Mouse (Mus musculus): ENCODE data around the gene Nprl2.

The Nprl2 gene

DNA sequence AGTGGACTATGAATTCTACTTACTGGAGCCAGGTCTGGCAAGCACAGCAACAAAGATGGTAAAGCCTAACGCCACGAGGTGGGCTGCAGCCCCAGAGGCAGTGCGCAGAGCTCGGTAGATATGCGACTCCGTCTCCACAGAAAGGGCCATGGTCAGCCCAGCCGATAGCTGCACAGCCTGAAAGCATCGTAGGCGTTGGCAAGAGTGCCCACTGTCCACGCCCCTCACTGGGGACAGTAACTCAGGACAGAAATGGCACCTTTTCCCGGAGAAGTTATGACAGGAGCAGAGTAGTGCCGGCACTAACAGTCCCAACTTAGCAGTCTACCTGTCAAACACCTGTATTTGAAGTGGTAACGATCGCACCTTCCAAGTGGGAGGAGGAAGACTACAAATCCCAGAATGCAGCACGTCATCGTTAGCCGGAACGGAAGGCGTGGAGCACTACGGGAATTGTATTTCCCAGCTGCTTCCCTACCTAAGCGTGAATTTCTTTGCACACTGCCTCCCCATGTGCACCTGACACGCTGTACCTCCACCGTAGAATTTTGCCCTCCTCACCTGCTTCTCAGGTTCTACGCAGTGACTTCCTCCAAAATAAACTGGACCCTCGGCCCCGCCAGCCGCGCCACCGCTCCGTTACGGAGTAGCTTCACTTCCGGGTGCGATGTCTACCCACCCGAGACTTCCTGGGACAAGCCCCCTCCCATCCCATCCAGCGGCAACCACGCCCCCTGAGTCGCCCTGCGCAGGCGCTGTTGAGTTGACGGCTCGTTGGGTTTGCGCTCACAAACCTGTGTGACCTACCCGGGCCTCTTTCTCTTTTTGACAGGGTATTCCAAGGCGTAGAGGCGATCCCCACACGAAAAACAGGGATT is at the start of gene Nprl2, which contains the start of gene Cyb561d2:
Nprl2 (plus strand) TSS at position 753 of the 878 bp plus-strand sequence.
Cyb561d2 (minus strand) TSS at position 720 of the 878 bp plus-strand sequence.
- peak; percentile 95 to 96 for DNase-seq

DNA sequence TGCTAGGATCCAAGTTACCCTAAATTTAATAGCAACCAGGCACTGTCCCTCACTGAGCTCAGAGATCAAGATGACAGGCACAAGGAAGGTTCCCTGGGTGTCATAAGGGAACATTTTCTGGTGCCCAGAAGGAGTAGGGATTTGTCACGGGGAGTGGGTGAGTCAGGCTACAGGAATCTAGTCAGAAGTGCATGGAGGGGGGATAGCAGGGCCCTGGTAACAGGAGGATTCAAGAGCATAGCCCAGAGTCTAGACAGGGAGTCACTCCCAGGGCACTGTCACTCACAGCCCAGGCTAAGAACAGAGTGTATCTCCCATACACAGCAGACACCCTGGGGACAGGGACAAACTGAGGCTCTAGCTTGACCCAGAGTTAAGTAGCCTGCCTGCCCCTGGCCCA is 48.5 kb upstream of the Nprl2 start:
- no peak for DNase-seq

DNA sequence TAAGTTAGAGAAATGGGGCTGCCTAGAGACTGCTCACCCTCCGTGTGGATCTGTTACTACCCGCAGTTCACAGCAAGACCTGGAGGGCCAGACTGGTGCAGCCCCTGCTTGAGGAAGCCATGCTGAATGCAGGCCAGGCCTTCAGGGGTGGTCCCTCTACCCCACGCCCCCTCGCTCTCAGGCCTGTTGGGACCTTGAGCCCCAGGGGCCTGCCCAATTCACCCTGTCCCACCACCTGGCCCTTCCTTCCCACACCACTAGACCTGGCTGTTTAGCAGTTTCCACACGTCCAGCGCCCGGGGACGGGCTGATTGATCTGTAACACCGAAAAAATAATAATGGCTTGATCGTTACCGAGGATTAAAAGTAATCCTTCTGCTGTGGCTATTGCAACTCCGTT is 47.8 kb upstream of the Nprl2 start:
- no peak for DNase-seq

DNA sequence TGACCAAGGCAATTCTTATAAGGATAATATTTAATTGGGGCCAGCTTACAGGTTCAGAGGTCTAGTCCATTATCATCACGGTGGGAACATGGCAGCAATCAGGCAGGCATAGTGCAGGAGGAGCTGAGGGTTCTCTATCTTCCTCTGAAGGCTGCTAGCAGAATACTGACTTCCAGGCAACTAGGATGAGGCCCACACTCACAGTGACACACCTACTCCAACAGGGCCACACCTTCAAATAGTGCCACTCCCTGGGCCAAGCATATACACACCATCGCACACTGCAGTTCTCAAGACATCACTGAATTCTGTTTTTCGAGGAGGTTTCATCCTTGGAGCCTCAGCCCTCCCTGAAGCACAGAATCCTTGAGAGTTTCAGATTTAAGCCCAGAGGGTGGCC is 45.7 kb upstream of the Nprl2 start:
- no peak for DNase-seq

DNA sequence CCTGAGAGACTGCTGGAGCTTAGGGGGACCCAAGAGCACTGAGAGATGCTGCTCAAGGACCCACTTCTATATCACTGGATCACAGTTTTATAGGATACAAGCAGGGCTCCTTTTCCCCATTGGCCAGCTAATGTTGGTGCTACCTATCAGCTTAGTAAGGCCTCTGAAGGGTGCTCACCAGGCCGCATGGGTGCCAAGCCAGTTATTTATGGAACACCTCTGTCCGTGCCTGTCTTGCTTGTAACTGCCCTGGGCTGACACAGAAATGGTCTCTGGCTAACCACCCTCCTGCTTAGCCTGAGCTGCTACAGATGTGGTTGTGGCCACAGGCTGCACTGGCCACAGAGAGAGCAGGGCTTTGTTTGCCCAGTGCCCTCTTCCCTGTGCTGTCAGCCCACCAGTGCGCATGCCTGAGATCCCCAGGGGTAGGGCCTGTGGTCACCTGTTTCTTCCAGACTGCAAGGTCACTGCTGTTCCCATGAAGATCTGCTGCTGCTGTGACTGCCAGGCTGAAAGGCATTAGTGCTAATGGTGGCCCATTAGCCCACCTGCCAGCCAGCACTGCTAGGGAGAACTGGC is 41.2 kb upstream of the Nprl2 start:
- DNase-seq, result no peak

DNA sequence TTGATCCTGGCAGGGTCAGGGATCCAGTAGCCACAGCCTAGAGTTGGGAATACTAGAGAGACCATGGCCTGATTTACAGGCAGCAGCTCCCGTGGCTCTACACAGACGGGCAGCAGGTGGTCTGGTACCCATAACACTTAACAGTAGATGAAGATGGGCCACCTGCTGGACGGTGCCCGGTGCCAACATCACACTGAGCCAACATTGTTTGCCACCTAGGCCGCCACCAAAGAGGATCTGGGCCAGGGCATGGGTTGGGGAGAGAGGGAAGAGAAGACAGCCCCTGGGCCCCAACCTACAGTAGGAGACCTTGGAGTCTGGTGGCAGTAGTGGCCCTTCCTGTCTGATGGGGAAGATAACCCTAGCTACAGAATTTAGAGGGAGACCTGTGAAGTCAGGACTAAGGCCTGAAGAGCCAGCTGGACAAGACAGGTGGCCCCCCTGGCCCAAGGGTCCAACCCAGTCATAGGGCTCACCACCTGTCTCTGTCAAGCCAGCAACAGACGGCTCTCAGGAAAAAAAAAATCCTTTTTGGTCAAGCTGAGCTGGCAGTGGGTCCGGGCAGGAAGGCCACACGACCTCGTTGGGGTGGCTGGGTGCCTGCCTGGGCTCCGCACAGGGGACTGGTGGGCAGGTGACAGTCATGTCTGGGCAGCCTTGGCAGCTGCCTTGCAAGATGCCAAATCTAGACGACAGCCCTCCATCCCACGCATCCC is 39.7 kb upstream of the Nprl2 start:
- no peak for DNase-seq

DNA sequence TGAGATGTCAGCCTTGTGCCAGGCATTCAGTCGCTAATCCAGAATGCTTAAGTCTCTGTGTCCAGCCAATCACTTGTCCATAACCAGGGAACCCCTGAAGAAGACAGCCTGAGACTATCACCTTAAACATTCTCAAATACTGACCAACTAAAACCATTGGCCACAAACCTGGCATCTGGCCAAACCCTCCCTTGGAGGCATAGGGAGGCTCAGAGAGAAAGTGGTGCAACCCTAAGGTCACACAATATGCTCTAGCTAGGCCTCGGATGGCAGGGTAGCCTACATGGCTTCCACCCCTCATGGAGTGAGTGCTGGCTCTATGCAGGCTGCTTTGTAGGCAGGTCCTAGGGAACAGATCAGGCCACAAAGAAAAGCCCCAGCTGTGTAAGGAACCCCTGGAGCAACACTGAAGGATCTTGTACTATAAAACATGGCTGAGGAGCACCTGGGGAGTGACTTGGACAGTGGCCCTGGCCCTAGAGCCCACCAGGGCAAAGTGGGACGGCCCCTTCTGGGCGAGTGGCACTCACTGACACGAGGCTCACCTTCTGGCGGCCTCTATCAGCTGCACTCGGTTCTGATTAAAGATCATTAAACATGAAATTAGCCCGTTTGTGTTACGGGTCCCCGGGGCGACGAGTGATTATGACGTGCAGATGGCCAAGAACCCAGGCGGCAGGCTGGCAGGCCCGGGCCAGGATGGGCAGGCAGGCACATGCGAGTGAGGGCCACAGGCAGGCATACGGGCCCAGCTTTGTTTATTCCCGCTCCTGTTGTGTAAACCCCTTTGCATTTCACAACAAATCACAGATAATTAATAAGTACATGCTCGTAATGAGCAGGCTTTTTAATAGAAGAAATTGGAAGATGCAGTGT is 37.1 kb upstream of the Nprl2 start:
- no peak for DNase-seq

DNA sequence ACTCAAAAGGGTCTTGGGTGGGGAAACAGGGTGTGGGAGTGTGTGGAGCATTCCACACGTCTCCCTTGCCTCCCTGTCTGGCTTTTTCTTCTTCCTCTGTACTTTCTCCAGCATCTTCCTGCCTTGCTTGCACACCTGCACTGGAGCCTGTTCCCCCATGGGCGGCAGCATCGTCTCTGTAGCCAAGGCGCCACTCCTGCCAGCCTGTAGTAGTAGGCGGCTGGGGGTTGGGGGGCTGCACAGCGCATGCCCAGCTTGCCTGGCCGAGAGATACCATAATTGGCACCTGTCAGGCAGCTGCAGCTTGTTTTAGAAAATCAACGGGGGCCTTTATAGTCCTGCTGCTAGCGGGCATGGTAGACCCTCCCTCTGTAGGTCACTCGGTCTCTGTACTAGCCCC is 33.8 kb upstream of the Nprl2 start:
- DNase-seq, result no peak

DNA sequence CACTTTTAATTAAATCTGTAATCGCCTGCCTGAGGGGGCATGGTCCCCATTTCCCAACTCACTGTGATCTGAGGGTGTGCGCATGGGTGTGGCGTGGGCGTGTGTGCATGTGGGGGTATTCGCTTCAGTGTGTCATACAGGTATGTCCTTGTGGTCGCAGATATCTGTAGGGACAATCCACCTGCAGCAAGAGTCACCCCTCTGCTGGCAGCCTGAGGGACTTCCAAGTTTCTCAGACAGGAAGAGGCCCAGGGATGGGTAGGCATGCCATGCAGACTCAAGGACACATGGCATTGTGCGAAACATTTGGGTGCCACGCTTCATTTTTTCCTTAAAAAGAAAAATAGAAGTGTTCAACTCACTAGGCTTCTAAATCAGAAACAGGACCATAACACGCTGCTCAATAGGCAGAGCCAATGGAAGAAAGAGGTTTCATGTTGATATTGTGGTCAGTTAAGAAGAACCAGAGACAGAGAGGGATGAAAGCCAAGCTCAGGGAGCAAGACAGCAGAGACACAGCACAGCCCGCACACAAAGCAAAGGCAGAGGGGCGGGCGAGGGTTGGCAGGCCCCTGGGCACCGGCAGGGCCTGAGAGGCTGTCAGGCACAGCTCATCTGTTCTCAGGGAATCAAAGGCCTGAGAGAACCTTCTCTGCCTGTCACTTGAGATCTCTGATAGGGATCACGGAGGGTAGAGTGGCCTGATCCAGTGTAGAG is 31.5 kb upstream of the Nprl2 start:
- DNase-seq, result no peak

DNA sequence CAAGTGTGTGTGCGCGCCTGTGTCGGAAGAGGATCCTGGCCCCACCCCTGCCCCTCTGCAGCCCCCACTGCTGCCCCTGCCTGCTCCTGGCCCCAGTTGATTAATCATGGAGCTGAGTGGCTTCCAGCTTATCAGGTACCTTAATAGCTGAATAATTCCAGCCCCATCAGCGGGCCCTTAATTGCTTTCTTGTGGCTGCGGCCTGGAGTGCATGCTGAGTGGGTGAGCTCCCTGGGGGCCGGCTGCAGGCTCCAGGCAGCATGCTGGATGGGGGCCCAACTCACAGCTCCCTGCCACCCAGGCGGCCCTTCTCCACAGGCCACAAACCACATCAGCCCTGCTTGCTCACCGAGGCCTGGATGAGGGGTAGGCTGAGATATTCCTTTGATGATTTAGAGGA is 30.6 kb upstream of the Nprl2 start:
- no peak for DNase-seq

DNA sequence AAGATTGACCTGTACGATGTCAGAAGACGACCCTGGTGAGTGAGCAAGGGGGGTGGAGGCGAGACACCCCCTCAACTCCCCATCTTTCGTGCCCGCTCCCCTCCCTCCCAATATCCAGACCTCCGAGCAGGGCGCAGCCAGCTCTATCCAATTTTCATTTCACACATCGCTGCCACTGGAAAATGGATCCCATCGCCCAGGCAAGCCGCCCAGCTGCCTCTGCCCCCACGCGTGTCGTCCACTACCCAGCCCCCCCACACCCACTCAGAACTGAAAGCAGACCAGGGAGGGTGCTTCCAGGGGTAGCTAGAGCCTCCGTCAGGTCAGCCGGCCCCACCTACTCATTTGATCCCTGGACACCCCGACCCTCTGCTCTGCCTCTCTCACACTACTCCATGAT is 29.7 kb upstream of the Nprl2 start:
- no peak for DNase-seq

DNA sequence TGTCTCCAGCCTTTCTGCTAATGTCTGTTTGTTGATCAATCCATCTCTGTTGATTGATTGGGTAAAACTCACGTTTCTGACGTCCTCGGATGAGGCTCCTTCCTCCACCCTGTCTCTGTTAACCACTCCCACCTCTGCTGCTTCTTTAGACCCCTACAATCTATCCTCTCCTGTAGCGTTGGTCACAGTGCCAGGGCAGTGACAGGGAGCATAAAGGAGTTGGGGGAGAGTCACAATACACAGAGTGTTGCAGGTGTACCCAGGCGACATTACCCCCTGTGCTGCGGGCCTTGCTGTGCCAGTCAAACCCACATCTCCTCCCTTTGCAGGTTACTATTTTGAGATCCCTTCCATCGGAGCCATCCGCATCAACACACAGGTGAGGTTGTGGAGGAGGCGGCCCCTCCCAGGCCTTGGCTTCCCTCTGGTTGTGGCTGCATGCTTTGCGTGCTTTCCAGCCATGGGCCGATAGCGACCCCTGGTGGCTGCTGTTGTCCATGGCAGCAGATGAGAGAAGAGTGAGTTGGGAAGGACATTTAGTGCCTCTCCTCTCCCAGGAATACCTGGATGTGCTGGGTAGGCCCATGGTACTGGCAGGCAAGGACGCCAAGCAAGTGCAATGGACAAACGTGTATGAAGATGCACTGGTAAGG is 27.6 kb upstream of the Nprl2 start:
- DNase-seq, result peak; percentile 76 to 92

DNA sequence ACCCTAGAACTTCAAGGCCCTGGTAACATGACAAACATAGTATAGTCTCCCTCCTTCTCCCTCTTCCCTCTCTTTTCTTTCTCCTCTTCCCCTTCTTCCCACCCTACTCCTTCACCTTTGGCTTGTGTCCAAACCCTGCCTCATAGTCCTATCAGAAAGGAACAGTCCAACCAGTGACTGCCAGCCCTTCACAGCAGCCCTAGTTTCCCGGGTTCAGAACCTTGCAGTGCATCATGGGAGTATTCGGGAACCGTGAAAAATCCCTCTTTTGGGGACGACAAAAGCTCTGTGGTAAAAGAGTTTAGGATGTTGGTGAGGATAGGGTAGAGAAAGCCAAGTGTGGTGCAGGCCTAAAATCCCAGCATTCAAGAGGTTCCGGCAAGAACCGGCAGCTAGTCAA is 21.7 kb upstream of the Nprl2 start:
- no peak for DNase-seq

DNA sequence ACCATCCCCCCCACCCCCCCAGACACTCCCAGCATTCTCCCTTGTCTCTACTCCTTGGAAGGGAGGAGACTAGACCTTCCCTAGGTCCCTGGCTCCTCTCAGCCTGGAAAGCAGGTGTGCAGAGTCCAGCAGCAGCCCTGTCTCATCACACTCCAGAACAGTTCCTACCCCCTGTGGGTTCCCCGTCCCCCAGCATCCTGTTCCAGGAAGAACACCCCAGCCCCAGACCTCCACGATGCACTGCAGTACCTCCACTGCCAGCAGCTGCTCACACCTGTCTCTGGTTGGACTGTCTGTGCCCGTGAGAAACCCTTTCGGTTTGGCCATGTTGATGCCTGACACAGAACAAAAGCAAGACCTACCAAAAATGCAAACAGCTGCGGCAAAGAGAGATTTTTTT is 20.8 kb upstream of the Nprl2 start:
- no peak for DNase-seq

DNA sequence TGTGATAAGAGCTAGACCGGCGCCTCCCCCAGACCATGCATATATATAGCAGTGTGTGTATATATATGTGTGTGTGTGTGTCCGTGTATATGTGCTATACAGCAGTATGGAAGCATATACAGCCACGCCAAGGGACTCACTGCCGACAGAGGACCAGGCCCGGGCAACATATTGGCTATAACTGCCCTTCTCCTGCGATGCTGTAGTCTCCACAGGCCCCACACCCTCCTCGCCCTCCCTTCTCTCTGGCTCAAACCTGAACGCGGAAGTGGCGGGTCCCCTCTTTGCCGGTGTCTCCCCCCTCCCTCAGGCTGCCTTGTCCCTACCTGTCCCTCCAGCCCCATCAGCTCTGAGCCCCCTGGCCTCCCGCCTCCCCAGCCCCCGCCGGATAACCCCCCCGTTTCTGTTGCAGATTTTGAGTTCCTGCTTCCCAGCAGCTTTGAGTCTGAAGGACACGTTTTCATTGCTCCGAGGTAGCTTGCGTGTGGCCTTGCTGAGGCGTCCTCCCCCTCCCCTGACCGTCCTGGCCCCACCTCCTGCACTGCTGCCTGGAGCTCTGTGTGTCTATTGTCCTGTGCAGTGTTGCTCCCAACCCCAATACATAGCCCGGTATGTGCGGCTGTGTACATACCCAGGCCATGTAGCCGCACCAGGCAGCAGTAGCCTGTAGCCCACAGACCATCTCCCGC is 20.2 kb upstream of the Nprl2 start:
- no peak for DNase-seq

DNA sequence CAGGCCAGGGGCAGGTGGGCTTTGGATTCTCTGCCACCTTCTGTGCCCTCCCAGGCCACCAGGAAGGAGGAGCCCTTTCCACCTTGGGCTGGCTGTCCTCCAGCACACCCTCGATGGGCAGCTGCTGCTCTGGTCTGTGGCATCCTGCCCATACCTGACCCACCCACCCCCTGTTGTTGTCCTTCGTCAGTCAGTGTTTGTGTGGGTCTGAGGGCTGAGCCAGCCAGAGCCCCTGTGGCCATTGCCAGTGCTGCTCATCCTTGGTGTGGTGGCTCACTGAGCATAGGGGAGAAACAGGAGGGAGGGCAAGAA is 19.7 kb upstream of the Nprl2 start:
- no peak for DNase-seq

DNA sequence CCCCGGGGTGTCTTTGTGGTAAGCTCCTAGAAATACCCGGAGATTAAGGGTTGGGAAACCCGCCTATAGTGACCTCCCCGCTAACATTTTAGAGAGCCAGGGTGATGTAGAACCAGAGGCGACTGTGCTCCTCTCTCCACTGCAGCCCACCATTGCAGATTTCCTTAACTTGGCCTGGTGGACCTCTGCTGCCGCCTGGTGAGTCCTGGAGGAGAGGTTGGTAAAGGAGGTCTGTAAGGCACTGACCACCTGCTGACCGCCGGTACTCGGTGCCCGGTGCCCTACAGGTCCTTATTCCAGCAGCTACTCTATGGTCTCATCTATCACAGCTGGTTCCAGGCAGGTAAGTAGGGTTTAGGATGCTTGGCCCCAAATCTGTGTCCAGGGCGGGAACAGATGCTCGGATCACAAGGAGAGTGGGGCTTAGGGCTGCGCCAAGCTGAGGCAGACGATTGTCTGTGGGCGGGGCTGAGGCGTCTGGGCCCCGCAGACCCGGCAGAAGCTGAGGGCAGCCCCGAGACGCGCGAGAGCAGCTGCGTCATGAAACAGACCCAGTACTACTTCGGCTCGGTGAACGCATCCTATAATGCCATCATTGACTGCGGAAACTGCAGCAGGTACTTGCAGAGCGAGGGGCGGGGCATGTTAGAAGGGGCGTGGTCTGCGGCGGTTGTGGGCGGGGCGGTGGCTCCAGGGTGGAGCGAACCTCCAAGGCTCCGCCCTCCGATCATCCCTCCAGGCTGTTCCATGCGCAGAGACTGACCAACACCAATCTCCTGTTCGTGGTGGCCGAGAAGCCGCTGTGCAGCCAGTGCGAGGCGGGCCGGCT is 15.6 kb upstream of the Nprl2 start:
- peak; percentile 77 to 87 for DNase-seq

DNA sequence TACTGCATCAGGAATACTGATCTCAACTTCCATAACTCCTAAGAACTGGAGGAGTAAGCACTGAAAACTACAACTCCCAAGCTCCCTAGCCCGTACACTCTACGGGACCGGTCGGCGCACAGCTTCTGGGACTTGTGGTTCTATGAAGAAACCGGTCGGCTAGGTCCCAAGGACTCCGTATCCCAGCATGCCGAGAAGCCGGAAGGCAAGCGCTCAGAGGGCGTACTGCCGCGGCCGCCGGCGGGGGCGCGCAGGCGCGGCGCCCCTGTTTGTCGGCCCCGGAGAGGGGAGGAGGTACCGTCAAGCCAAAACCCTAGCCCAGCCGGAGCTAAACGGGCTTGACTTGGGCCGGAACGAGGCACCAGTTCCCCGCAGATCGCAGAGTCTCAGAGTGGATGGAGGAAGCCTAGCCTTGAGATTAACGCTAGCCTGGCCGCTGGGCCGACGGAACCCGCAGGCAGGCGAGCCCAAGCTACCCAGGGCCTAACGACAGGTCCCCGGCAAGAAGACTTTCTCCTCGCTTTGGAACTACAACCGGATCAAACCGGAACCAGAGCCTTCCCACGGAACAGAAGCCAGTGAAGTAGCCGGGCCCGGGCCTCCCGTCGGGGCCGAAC is 8.1 kb upstream of the Nprl2 start, which contains the start of gene Tmem115:
Tmem115 (plus strand) TSS at position 155 of the 617 bp plus-strand sequence.
- peak; percentile 92 to 98 for DNase-seq

DNA sequence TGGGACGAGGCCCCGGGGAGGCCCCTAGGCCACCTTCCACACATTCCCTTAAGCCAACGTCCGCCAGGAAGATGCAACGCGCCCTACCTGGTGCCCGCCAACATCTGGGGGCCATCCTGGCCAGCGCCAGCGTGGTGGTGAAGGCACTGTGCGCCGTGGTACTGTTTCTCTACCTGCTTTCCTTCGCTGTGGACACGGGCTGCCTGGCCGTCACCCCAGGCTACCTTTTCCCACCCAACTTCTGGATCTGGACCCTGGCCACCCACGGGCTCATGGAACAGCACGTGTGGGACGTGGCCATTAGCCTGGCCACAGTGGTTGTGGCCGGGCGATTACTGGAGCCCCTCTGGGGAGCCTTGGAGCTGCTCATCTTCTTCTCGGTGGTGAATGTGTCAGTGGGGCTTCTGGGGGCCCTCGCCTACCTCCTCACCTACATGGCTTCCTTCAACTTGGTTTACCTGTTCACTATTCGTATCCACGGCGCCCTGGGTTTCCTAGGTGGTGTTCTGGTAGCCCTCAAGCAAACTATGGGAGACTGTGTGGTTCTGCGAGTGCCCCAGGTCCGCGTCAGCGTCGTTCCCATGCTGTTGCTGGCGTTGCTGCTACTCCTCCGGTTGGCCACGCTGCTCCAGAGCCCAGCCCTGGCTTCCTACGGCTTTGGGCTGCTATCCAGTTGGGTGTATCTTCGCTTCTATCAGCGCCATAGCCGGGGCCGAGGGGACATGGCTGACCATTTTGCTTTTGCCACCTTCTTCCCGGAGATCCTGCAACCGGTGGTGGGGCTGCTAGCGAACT is 7.4 kb upstream of the Nprl2 start:
- peak in 1 of 2 experiments; percentile 49 for DNase-seq

All from kidney, postnatal 36 days (tissue).